Mouse (Mus musculus): Measurements from ENCODE around the gene Rapgef4. TPM values are rescaled to one million over a fixed set of nuclear protein-coding genes. Genes with fewer than 3 reads are reported as not detected.

Gene Rapgef4
- total and polyA plus RNA-seq, 2 experiments from 2014 or later: 48.5 to 78.6 TPM

DNA sequence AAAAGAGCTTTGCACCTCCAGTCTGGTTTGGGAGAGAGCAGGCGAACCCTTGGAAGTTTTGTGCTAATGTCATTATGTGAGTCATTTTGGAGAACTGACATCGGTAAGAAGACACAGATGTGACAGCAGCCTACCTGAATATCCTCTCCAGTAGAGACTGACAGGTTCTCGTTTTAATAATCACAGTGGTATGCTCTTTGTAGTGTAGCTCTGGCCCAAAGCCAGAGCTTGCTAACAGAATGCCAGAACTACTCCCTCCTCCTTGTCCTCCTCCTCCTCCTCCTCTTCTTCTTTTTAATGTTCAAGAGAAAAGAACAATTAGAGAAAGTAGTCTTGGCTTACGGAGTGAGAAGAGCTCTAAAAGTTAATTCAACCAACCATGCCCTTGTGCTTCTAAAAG lies 272.8 kb downstream of the Rapgef4 start:
- H3K9ac ChIP-seq (replicated peaks; ENCODE audit: low read length, poor library complexity, severe bottlenecking): no peak overlapping the region
- no peak overlapping the region for H3K4me2 ChIP-seq (ENCODE audit: low read depth, low read length, poor library complexity, severe bottlenecking)
- no peak for ATAC-seq (ENCODE audit: low FRiP score)
- TF ChIP-seq CTCF (IDR thresholded peaks at IDR 0.05): no peak
- no peaks in the 10 kb centered on the region for H3K27me3 ChIP-seq (ENCODE audit: insufficient read depth, low read length)
- no peak for DNase-seq (ENCODE audit: low spot score)
- no peak overlapping the region for H3K27ac ChIP-seq (ENCODE audit: low read depth, low read length)
- H3K36me3 ChIP-seq (ENCODE audit: insufficient read depth, low read length): no peaks in the 10 kb centered on the region; the same call in 1 of the 2 replicates
- no peaks in the 10 kb centered on the region for H3K9me3 ChIP-seq (ENCODE audit: low read length)
- H3K4me3 ChIP-seq (ENCODE audit: low read depth, low read length): no peak overlapping the region
- 58% methylated on average over 4 of the region's 4 CpGs for WGBS
- no peaks in the 10 kb centered on the region for H3K4me1 ChIP-seq (ENCODE audit: insufficient read depth, low read length)

DNA sequence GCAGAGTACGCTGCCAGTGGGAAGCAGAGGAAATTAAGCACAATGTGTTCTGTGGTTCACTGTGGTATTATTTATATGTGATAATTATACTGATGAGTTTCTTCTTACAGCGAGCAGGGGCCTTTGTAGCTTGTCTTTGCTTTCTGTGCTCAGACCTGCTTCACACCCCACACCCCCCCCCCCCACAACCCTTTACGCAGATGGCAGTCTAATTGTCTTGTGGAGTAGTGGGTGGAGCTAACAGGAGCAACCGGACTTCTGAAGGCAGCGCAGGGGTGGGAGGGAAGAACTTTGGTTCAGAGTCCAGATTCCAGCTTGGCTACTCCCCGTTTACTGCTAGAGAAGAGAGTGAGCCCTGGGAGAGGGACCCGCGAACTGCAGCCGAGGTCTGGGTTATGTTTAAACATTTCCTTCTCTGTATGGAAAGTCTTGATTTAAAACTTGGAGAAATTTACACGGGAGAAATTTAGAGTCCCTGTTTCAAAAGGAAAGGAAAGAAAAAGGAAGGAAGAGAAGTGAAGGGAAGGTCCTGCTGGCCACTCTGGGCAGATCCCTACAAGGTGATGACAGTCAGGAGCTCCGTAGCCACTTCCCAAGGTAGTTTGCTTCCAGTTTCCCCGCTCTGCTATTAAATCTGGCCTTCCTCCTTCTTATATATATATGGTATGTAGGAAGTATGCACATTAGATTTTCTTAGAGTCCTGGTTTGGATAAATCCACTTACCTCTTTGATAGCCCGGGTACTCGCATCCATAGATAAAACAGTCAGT lies 274.0 kb downstream of the Rapgef4 start:
- Histone ChIP-seq H3K4me3 (ENCODE audit: low read depth, low read length) (no peak overlapping the region), H3K9me3 (ENCODE audit: low read length) (no peaks in the 10 kb centered on the region), H3K9ac (replicated peaks; ENCODE audit: low read length, poor library complexity, severe bottlenecking) (no peak overlapping the region), H3K4me2 (ENCODE audit: low read depth, low read length, poor library complexity, severe bottlenecking) (no peak overlapping the region), H3K36me3 (ENCODE audit: insufficient read depth, low read length) (no peaks in the 10 kb centered on the region; the same call in 1 of the 2 replicates), H3K27ac (ENCODE audit: low read depth, low read length) (no peak overlapping the region), H3K4me1 (ENCODE audit: insufficient read depth, low read length) (no peaks in the 10 kb centered on the region), H3K27me3 (ENCODE audit: insufficient read depth, low read length) (no peaks in the 10 kb centered on the region)
- DNase-seq (ENCODE audit: low spot score) (no peak), ATAC-seq (ENCODE audit: low FRiP score) (no peak)
- no peak for TF ChIP-seq CTCF (IDR thresholded peaks at IDR 0.05)
- 43% methylated on average over 14 of the region's 14 CpGs for WGBS

GRCm38 (mm10) chr2:72260704-72261103 lies 279.7 kb downstream of the Rapgef4 start:
- no peaks in the 10 kb centered on the region; the same call in 1 of the 2 replicates for H3K36me3 ChIP-seq (ENCODE audit: insufficient read depth, low read length)
- DNase-seq (ENCODE audit: low spot score): no peak
- TF ChIP-seq CTCF (IDR thresholded peaks at IDR 0.05): no peak
- H3K9me3 ChIP-seq (ENCODE audit: low read length): no peaks in the 10 kb centered on the region
- H3K4me3 ChIP-seq (ENCODE audit: low read depth, low read length): no peak overlapping the region
- no peak overlapping the region for H3K27ac ChIP-seq (ENCODE audit: low read depth, low read length)
- H3K27me3 ChIP-seq (ENCODE audit: insufficient read depth, low read length): no peaks in the 10 kb centered on the region
- 81% methylated on average over 1 of the region's 1 CpGs for WGBS
- no peak overlapping the region for H3K9ac ChIP-seq (replicated peaks; ENCODE audit: low read length, poor library complexity, severe bottlenecking)
- no peak overlapping the region for H3K4me2 ChIP-seq (ENCODE audit: low read depth, low read length, poor library complexity, severe bottlenecking)
- no peaks in the 10 kb centered on the region for H3K4me1 ChIP-seq (ENCODE audit: insufficient read depth, low read length)
- no peak for ATAC-seq (ENCODE audit: low FRiP score)

GRCm38 (mm10) chr2:72262814-72263480 lies 281.9 kb downstream of the Rapgef4 start:
- no peak for ATAC-seq (ENCODE audit: low FRiP score)
- Histone ChIP-seq H3K36me3 (ENCODE audit: insufficient read depth, low read length) (no peaks in the 10 kb centered on the region), H3K4me1 (ENCODE audit: insufficient read depth, low read length) (no peaks in the 10 kb centered on the region), H3K9me3 (ENCODE audit: low read length) (no peaks in the 10 kb centered on the region), H3K4me3 (ENCODE audit: low read depth, low read length) (no peak overlapping the region), H3K9ac (replicated peaks; ENCODE audit: low read length, poor library complexity, severe bottlenecking) (no peak overlapping the region), H3K4me2 (ENCODE audit: low read depth, low read length, poor library complexity, severe bottlenecking) (no peak overlapping the region), H3K27me3 (ENCODE audit: insufficient read depth, low read length) (no peaks in the 10 kb centered on the region), H3K27ac (ENCODE audit: low read depth, low read length) (no peak overlapping the region)
- no peak for DNase-seq (ENCODE audit: low spot score)
- WGBS: 89% methylated on average over 6 of the region's 6 CpGs
- TF ChIP-seq CTCF (IDR thresholded peaks at IDR 0.05): no peak

DNA sequence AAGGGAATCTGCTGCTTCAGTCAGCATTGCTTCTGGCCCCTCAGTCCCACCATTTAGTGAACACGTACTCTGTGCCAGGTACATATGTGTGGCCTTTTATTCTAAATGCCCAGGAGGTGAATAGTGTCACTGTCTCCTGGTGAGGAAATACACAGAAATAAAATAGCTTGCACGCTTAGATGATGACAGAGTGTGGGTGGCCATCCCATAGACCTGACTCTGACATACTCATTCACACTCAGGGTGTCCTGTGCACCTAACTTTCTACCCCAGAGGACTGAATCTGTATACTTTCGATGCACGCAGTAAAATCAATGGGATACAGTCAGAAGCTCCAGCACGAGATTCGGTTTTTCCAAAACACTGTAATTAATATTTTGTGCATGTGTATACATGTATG lies 286.4 kb downstream of the Rapgef4 start:
- 90% methylated on average over 6 of the region's 6 CpGs for WGBS
- no peak overlapping the region for H3K4me2 ChIP-seq (ENCODE audit: low read depth, low read length, poor library complexity, severe bottlenecking)
- ATAC-seq (ENCODE audit: low FRiP score): no peak
- H3K4me3 ChIP-seq (ENCODE audit: low read depth, low read length): no peak overlapping the region
- H3K9ac ChIP-seq (replicated peaks; ENCODE audit: low read length, poor library complexity, severe bottlenecking): no peak overlapping the region
- no peak for TF ChIP-seq CTCF (IDR thresholded peaks at IDR 0.05)
- no peaks in the 10 kb centered on the region for H3K27me3 ChIP-seq (ENCODE audit: insufficient read depth, low read length)
- H3K27ac ChIP-seq (ENCODE audit: low read depth, low read length): no peak overlapping the region
- H3K36me3 ChIP-seq (ENCODE audit: insufficient read depth, low read length): no peaks in the 10 kb centered on the region
- no peaks in the 10 kb centered on the region for H3K9me3 ChIP-seq (ENCODE audit: low read length)
- DNase-seq (ENCODE audit: low spot score): no peak
- H3K4me1 ChIP-seq (ENCODE audit: insufficient read depth, low read length): no peaks in the 10 kb centered on the region

DNA sequence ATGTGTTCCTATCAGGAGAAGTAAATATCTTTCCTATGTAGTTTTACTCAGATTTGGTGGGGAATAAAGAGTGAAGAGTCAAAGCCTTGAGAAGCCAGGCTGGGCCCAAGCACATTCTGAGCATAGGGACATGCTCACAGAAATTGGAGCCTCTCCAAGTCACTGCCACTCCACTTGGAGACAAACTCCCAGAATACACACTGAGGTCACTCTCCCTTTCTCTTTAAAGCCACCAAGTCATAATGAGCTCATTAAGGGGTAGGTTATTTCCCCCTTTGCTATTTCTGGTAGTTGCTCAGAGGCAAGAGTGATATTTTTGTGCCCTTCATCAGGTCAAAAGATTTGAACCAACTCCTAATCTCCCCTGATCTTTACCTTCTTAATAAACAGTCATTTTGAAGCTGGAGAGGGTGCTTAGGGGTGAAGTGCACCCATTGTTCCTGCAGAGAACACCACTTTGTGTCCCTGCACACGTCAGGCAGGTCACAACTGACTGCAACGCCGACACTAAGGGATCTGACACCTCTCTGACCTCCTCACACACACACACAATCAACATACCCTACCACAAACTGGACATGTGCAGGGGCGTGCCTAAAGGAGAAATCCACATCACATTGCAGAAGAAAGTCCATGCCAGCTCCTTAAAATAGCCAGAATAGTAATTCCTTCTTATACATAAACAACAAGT lies 288.8 kb downstream of the Rapgef4 start:
- Histone ChIP-seq H3K9me3 (ENCODE audit: low read length) (no peaks in the 10 kb centered on the region), H3K4me1 (ENCODE audit: insufficient read depth, low read length) (no peaks in the 10 kb centered on the region), H3K27ac (ENCODE audit: low read depth, low read length) (no peak overlapping the region), H3K27me3 (ENCODE audit: insufficient read depth, low read length) (no peaks in the 10 kb centered on the region), H3K36me3 (ENCODE audit: insufficient read depth, low read length) (no peaks in the 10 kb centered on the region), H3K4me3 (ENCODE audit: low read depth, low read length) (no peak overlapping the region), H3K9ac (replicated peaks; ENCODE audit: low read length, poor library complexity, severe bottlenecking) (no peak overlapping the region), H3K4me2 (ENCODE audit: low read depth, low read length, poor library complexity, severe bottlenecking) (no peak overlapping the region)
- TF ChIP-seq CTCF (IDR thresholded peaks at IDR 0.05): no peak
- ATAC-seq (ENCODE audit: low FRiP score): no peak
- 81% methylated on average over 4 of the region's 4 CpGs for WGBS
- no peak for DNase-seq (ENCODE audit: low spot score)
